Mouse (Mus musculus) skeletal muscle tissue, postnatal 0 days (tissue): Measurements from ENCODE around the gene Pld1. TPM values are rescaled to one million over a fixed set of nuclear protein-coding genes. Genes with fewer than 3 reads are reported as not detected.

Experiments
- polyA plus RNA-seq: library from polyadenylated mRNA; unstranded; fragments of >200 nt; fragmentation: Nextera tagmentation; extraction: Ambion mirVana; gene quantifications from 2 replicates; pipeline ENCODE4 v1.2.1, GENCODE M21; 2015

Pld1 gene
- 3.2 and 3.5 TPM in 2 replicates for polyA plus RNA-seq

GRCm38 (mm10) chr3:27938381-27939323 lies at the start of gene Pld1:
TSS of gene Pld1 (plus strand) at chr3:27938695.

GRCm38 (mm10) chr3:27896318-27896892 lies 42.1 kb upstream of the Pld1 start, which contains the start of gene Tmem212:
TSS of gene Tmem212 (minus strand) at chr3:27896368.

Other genes starting within 250 kb of the Pld1 start
- gene Fndc3b, start 227.4 kb upstream of the Pld1 start, polyA plus RNA-seq = 13.4 and 15.1 TPM in 2 replicates
- not detected in 2 replicates for gene Tmem212, start 42.3 kb upstream of the Pld1 start, polyA plus RNA-seq